Mouse (Mus musculus): ENCODE results near the gene Atp5d.

DNA sequence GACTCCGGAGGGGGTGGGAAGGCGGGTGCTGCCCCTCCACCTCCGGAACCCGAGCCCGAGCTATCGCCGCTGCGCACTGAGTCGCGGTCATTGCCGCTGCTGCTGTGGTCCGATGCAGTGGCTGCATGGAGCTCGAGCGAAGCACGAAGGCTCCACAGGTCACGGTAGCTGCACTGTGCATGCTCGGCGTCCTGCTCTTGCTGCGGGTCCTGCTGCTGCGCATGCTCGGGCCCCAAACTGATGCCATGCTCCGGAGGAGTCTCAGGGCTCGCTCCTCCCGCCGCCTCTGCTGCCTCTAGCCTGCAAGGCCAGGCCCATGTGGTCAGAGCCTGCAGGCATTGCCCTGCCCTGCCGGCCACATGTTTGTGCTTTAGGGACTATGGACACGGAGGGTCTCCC, 6.5 kb upstream of the Atp5d start:
- TF ChIP-seq CTCF (IDR thresholded peaks at IDR 0.05; ENCODE audit: low read depth): no peak
- no peak for TF ChIP-seq EP300 (IDR thresholded peaks at IDR 0.05; ENCODE audit: low read depth)
